8 mouse cellular contexts compared by ENCODE assay signal in the genomic region with DNA sequence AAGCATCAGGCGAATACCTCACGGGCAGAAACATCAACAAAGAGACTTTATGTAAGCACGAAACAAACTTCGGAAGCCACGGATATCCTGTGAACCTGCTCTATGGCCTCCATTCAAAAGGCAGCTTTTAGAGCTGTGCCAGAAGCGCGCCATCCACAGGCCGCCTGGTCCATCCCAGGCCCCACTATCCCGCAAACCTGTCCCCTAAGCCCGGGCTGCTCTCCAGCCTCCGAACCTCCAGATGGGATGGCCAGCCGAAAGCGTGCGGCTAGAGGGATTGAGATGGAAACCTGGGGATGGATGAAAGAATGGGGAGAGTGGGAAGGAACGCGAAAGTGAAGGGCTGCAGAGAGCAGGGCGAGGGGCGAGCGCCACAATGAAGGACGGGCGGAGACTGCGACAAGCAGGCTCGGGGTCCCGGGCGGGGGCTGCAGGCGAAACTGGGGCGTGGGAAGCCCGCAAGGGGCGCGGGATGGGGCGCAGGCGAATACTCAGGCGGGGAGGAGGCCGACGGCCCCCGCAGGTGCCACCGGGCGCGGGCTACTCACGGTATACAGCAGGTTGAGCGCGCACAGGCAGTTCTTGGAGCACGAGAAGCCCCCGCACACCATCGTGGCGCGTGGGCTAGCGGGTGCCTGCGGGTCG. TPM values are rescaled to one million over a fixed set of nuclear protein-coding genes. Genes with fewer than 3 reads are reported as not detected.
DNase-seq lines count a peak whose midpoint lies in the region; ATAC-seq lines count a peak whose summit lies in the region.

No protein-coding gene starts in this region.

- peak; percentile 69 for DNase-seq in T-cell, adult 2 months (ENCODE audit: low spot score)
- DNase-seq in cerebellum, adult 18-20 months: peak; percentile 81 to 82
- DNase-seq in forebrain, embryonic 14.5 days (ENCODE audit: low spot score): peak; percentile 76
- DNase-seq in heart, postnatal 36 days: peak; percentile 62 to 63
- peak; percentile 68 to 71 for DNase-seq in layer of hippocampus, postnatal 10 days (ENCODE audit: low spot score in 2 of 2)
- peak; percentile 70 for DNase-seq in lung, postnatal 14 days
- DNase-seq in ovary, postnatal 36 days (ENCODE audit: low spot score): peak; percentile 24
- peak; percentile 31 for DNase-seq in urinary bladder, postnatal 25 days (ENCODE audit: low spot score)

- peaks cover 15% of the 10 kb centered on the region for H3K4me1 ChIP-seq in forebrain, embryonic 14.5 days (ENCODE audit: control insufficient read depth, insufficient read depth, low read length)

- H3K36me3 ChIP-seq in forebrain, embryonic 14.5 days (ENCODE audit: control insufficient read depth, insufficient read depth, low read length): no peaks in the 10 kb centered on the region

- ATAC-seq in forebrain, embryonic 14.5 days: peak; percentile 80

- H3K4me2 ChIP-seq in forebrain, embryonic 14.5 days (ENCODE audit: low read length): peak overlapping the region; percentile 68

- intact Hi-C loops in heart, postnatal 36 days (cut with DNase I): loop anchor here (5.0 kb wide), 2 partner anchors 115 to 145 kb away; a partner anchor contains a TSS

- peak overlapping the region; percentile 92 for H3K27ac ChIP-seq in forebrain, embryonic 14.5 days (ENCODE audit: low read depth, low read length)

- H3K9ac ChIP-seq in forebrain, embryonic 14.5 days (ENCODE audit: low read length): peak overlapping the region; percentile 98

- under 1% methylated on average over 43 of the region's 50 CpGs for WGBS in forebrain, embryonic 14.5 days

- H3K27me3 ChIP-seq in forebrain, embryonic 14.5 days (replicated peaks; ENCODE audit: control insufficient read depth, insufficient read depth, low read length): no peaks in the 10 kb centered on the region

- no peaks in the 10 kb centered on the region for H3K9me3 ChIP-seq in forebrain, embryonic 14.5 days (replicated peaks; ENCODE audit: control insufficient read depth, low read length)

- peak overlapping the region; percentile 93 for H3K4me3 ChIP-seq in forebrain, embryonic 14.5 days (ENCODE audit: low read depth, low read length)

RNA-seq across cellular contexts. Expression of a gene that starts 0.5 kb away (rescaled TPM):
- polyA plus RNA-seq in forebrain, embryonic 14.5 days (2014; fragmentation: Nextera tagmentation; extraction: Ambion mirVana): 249 and 271 TPM in 2 replicates
- 10 to 100 TPM; 47.2 to 57.1 TPM for total RNA-seq in heart, postnatal 36 days (2021)
- total RNA-seq in layer of hippocampus, postnatal 10 days (2021): 100 to 1,000 TPM; 297 to 309 TPM

RNA-seq across cellular contexts. Expression of a gene that starts 49.1 kb away (rescaled TPM):
- polyA plus RNA-seq in forebrain, embryonic 14.5 days (2014; fragmentation: Nextera tagmentation; extraction: Ambion mirVana): not detected in 2 replicates
- not detected for total RNA-seq in heart, postnatal 36 days (2021)
- not detected for total RNA-seq in layer of hippocampus, postnatal 10 days (2021)

Comparison
In these comparisons a context has a peak if more than half of its experiments do, and no peak if none do; other contexts are left out.
1. Peak in every context shown above with its lines: DNase-seq, ATAC-seq, H3K4me3 ChIP-seq and H3K27ac ChIP-seq.
2. DNase-seq: peak in every context shown above with its lines; median percentile 82 in cerebellum, adult 18-20 months; 76 in forebrain, embryonic 14.5 days; 70 in lung, postnatal 14 days; 70 in layer of hippocampus, postnatal 10 days; 69 in T-cell, adult 2 months; 62 in heart, postnatal 36 days; 31 in urinary bladder, postnatal 25 days; 24 in ovary, postnatal 36 days.
3. RNA of a gene that starts 0.5 kb away (total RNA-seq): 297 to 309 TPM in layer of hippocampus, postnatal 10 days; 47.2 to 57.1 TPM in heart, postnatal 36 days; every median in the first group is over 4 times any median in the second.